Mouse (Mus musculus): ENCODE measurements around the gene Itpk1.
A peak's percentile ranks its signal among the peaks of the same experiment; 100 is the strongest.

Itpk1 gene

GRCm38 (mm10) chr12:102704457-102705198, at the start of gene Itpk1:
Itpk1 (minus strand) TSS chr12:102704930.
- peak; percentile 54 for DNase-seq (ENCODE audit: low read depth, low spot score)

- no peak for DNase-seq (ENCODE audit: low read depth, low spot score)
These were observed 43.5 kb upstream of the Itpk1 start for GRCm38 (mm10) chr12:102748256-102748655.

- no peak for DNase-seq (ENCODE audit: low read depth, low spot score)
These were observed 40.1 kb upstream of the Itpk1 start for GRCm38 (mm10) chr12:102744839-102745238.

- peak; percentile 66 for DNase-seq (ENCODE audit: low read depth, low spot score)
These were observed 39.2 kb upstream of the Itpk1 start, which contains the start of the genes Moap1 and Tmem251 for GRCm38 (mm10) chr12:102743589-102744574. Moap1 (minus strand) TSS chr12:102743661. Tmem251 (plus strand) TSS chr12:102743762.

GRCm38 (mm10) chr12:102743036-102743588, 38.4 kb upstream of the Itpk1 start:
- no peak for DNase-seq (ENCODE audit: low read depth, low spot score)

GRCm38 (mm10) chr12:102742056-102742455, 37.3 kb upstream of the Itpk1 start:
- DNase-seq (ENCODE audit: low read depth, low spot score): no peak

- no peak for DNase-seq (ENCODE audit: low read depth, low spot score)
These were observed 35.6 kb upstream of the Itpk1 start for GRCm38 (mm10) chr12:102740285-102740684.

- no peak for DNase-seq (ENCODE audit: low read depth, low spot score)
These were observed 34.4 kb upstream of the Itpk1 start for GRCm38 (mm10) chr12:102739096-102739495.

GRCm38 (mm10) chr12:102733381-102733780, 28.7 kb upstream of the Itpk1 start:
- no peak for DNase-seq (ENCODE audit: low read depth, low spot score)

- DNase-seq (ENCODE audit: low read depth, low spot score): no peak
These were observed 26.3 kb upstream of the Itpk1 start for GRCm38 (mm10) chr12:102730798-102731619.

- peak; percentile 89 for DNase-seq (ENCODE audit: low read depth, low spot score)
These were observed 25.4 kb upstream of the Itpk1 start for GRCm38 (mm10) chr12:102729855-102730797.

GRCm38 (mm10) chr12:102725761-102726175, 21.0 kb upstream of the Itpk1 start:
- no peak for DNase-seq (ENCODE audit: low read depth, low spot score)

- no peak for DNase-seq (ENCODE audit: low read depth, low spot score)
These were observed 20.4 kb upstream of the Itpk1 start for GRCm38 (mm10) chr12:102725146-102725545.

GRCm38 (mm10) chr12:102723861-102724260, 19.1 kb upstream of the Itpk1 start:
- no peak for DNase-seq (ENCODE audit: low read depth, low spot score)

- DNase-seq (ENCODE audit: low read depth, low spot score): no peak
These were observed 18.2 kb upstream of the Itpk1 start for GRCm38 (mm10) chr12:102722966-102723365.

- no peak for DNase-seq (ENCODE audit: low read depth, low spot score)
These were observed 17.7 kb upstream of the Itpk1 start for GRCm38 (mm10) chr12:102722451-102722850.

- no peak for DNase-seq (ENCODE audit: low read depth, low spot score)
These were observed 15.0 kb upstream of the Itpk1 start for GRCm38 (mm10) chr12:102719552-102720315.

GRCm38 (mm10) chr12:102714654-102715395, 10.1 kb upstream of the Itpk1 start:
- no peak for DNase-seq (ENCODE audit: low read depth, low spot score)
